Mouse (Mus musculus) lung, adult 2 months (tissue): Measurements from ENCODE around the gene Lnx1.

ENCODE experiments used
- CTCF ChIP-seq: fragments of 200-500 bp; IDR thresholded peaks from 2 replicates; pipeline ENCODE4 v1.5.1; 2011; ENCODE audit warnings: mild to moderate bottlenecking, low read length, control low read depth; ENCODE audit not compliant: insufficient read depth
- POLR2A ChIP-seq: fragments of 200-500 bp; IDR thresholded peaks from 2 replicates; pipeline ENCODE4 v1.6.1; 2011; ENCODE audit warnings: low read depth, mild to moderate bottlenecking, control low read depth, low read length, borderline replicate concordance; ENCODE audit errors: extremely low read depth

DNA sequence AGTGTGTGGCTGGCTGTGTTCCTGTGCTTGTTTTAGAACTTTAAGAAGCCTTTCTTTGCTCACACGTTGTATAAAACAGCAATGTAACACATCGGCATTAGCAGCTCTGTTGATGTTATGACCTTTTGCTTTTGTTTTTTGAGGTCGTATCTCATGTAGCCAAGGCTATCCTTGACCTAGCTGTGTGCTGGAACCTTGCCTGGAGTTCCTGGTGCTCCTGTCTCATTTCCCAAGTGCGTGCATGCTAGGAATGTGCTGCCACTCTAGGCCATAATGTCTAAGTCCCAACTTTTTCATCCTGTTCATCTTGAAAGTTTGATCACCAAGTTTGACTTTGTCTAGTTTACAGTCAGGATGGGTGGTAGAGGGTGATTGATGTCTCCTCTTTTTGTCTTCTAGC is 157.1 kb downstream of the Lnx1 start:
- TF ChIP-seq POLR2A (no peak), CTCF (no peak)
